Mouse (Mus musculus): ENCODE measurements around the gene Syt10.
"Not testable (repeated sequence)": the region's sequence is repeated elsewhere in the genome, so short reads cannot be mapped to it uniquely, and the experiment has no call there.

The Syt10 gene

DNA sequence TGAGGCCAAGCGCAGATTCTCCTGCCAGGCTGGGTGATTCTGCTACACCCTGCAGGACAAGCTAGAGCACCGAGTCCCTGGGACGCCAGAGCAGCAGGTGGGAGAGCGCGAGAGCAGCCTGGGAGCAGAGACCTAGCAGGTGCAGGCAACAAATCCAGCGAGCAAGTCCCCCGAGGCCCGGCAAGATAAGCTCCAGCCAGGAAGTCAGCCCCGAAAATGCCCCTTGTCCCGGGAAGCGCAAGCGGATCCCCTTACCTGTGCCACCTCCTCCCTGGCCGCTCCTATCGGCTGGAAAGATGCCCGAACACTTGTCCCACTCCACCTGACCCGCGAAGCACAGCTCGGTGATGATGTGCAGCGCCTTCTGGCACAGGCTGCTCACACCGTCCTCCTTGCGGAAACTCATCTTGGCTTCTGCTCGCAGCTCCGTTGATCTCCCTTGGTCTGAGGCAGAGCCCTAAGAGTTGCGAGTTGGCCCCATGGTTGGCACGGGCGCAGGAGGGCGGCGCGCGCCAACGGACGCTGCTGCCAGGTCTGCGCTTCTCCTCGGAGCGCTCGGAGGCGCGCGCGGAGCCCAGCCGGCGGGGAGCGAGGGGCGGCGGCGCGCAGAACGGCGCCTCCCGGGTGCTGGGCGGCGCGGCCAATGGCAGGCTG, at the start of gene Syt10:
TSS of gene Syt10 (minus strand) at position 497 of the 654 bp plus-strand sequence.
- no peak for DNase-seq (ENCODE audit: low spot score in 2 of 2)

DNA sequence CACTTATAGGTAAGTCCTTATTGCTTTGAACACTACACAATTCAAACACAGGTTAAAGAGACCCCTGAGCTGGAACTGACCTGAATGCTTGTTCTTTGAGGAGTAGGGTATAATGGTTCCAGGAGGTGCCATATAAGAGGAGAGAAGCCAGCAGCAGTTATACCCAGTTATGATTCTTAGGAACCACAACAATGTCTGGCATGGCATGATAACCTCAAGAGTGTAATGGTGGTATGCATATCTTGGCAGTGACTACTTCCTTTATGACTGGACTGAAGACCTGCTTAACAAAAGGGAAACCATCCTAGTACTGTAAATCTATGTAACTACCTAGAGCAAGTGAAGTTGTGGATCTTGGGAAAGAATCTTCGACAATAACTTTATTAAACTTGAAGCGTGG, 42.1 kb upstream of the Syt10 start:
- DNase-seq (ENCODE audit: low spot score in 2 of 2), result no peak

DNA sequence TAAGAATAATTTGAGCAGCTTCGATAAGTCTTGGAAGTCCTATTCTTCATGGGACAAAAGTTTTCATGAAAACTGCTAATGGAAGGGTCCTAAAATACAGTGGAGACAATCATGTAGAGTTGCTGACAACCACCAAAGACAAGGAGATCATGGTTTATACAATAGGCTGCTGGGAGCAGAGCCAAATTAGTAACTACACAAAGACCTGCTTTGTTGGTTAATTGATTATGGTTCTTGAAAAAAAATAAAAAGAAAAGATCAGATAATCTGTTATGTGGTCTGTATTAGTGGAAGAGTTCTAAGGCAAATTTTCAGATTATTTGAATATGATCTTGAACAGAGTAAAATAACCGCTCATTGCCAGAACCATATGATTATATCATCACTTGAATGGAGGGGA, 37.3 kb upstream of the Syt10 start:
- DNase-seq (ENCODE audit: low spot score in 2 of 2), result no peak

DNA sequence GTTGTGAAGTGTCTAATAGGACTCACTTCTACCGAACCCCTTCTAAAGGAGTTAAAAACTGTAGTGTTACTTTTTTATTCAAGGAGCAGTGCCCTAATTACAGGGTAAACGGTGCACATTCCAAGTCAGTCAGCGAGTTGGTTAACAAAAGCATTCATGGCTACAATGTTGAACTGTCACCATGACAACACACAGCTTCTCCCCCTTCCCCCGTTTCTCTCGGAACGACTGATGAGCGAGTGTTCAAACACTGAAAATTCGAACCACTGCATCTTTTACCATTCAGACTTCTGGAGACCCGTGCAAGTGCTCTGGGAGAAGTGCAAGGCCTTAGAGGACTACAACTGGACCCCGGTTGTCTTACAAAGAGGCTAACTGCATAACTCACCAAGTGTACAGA, 25.6 kb downstream of the Syt10 start:
- DNase-seq (ENCODE audit: low spot score in 2 of 2), result no peak

DNA sequence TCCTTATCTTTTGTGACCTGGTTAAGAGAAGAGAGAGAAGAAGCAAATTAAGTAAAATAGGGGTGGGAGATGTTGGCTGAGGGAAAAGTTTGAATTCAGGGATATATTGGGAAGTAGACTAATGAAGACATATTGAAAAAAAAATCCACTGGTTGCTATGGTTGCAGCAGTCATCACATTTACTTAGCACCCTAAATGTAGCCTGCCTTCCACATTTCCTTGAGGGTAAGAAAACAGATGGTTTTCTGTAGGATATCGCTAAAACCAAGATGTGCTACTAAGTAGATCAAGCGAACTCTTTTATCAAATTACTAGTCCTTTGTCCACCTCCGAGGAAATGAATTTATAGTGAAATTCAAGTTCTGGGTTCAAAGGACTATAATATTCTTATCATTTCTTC, 37.2 kb downstream of the Syt10 start:
- no peak for DNase-seq (ENCODE audit: low spot score in 2 of 2)

DNA sequence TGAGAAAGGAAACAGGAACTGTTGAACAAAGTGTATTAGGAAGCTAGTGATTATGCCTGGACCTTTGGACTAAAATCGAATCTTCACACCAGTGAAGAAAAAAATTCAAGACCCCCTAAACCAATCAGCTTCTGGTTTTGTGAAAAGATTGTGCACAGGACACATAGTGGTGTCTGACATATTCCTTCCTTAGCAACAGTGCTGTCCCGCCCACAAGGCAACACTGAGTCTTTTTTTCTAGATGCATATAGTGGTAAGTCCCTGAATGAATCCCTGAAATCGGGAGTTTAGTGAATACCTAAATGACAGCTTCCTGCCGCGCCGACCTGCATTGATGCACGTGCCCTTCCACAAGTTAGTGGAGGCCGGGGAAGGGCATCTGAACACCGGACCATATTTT, 61.7 kb downstream of the Syt10 start:
- no peak for DNase-seq (ENCODE audit: low spot score in 2 of 2)

DNA sequence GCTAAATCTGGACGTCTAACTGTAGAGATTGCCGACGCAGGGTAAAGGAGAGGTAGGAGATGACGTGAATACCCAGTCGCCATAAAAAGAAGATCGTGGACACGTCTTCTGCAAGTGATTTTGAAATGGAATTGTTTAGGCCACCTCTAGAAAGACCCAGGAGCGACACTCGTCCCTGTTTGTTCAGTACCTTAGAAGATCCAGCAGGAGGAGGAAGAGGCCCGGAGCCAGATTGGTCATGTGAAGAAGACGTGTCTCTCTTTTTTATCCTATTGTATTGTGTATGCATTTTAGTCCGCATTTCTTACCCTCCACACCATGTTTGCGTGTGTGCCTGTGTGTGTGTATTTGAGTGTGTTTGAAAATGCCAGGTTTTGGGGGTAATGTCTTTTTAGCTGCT, 75.6 kb downstream of the Syt10 start:
- not testable (repeated sequence) for DNase-seq (ENCODE audit: low spot score in 2 of 2)

DNA sequence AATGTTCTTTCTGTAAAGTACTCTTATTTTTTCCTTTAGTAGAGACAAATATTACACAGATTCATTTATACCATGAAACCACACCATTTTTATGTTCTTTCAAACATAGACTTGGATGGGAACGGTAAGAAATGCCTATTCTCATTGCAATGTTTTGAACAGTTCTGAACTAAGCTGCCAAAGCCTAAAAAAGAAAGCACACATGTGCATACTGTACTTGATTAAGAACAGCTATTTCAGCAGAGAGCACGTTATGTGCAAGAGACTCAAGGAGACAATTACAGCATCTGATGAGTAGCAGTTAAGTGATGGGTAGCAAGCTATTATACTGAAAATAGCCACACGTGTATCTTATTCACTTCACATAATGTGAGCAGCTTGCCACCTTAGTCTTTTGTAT, 108.0 kb downstream of the Syt10 start:
- DNase-seq (ENCODE audit: low spot score in 2 of 2), result no peak
